Mouse (Mus musculus): ENCODE results near the gene Igbp1. TPM values are rescaled to one million over a fixed set of nuclear protein-coding genes. Genes with fewer than 3 reads are reported as not detected.
A peak's percentile ranks its signal among the peaks of the same experiment; 100 is the strongest.

Igbp1 gene
- 10 to 100 TPM; 38.0 to 41.0 TPM for total RNA-seq (2021)
- long read RNA-seq, experiment 1, transcript Igbp1-201 (6 exons, 1,518 nt): major isoform, 28 of 36 reads
- long read RNA-seq, experiment 1, partial matches to known transcripts: 7 of 36 reads
- long read RNA-seq, experiment 1, other reads (novel, unspliced or antisense): 1 of 36 reads
- long read RNA-seq, experiment 2, transcript Igbp1-201 (6 exons, 1,518 nt): major isoform, 16 of 23 reads
- long read RNA-seq, experiment 2, partial matches to known transcripts: 7 of 23 reads
- long read RNA-seq, experiment 2, other reads (novel, unspliced or antisense): 0 of 23 reads

DNA sequence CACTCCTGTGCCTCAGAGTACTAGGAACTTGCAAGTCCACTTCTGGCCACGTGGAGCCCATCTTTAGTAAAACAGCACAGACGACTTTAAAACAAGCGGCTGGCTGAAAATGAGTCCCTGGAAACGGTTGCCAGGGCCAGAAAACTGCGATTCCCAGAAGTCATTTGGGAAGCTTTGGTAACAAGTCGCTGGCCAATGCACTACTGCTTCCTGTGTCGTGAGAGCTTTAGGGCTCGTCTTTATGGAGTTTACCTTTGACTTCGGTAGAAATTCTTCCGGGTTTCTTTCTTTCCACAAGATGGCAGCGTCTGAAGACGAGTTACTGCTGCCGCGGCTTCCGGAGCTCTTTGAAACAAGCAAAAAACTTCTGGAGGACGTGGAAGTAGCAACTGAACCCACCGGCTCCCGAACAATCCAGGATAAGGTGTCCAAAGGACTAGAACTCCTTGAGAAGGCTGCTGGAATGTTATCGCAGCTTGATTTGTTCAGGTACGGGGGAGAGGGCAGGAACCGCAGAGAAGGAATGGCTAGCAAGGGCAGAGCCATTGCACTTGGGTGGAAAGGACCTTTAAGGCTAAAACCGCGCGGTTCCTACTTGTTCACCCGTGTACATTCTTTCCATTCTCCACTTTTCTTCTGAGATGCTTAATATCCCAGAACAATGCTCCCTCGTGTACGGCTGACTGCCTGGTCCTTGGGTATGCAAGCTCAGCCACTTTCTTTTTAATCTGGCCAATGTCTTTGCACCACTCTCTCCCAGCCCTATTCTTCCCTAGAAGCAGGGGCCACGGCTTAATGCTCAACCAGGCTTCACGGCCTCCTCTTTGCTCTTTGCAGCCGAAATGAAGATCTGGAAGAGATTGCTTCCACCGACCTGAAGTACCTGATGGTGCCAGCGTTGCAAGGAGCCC is at the start of gene Igbp1:
Igbp1 (plus strand) TSS at position 224 of the 911 bp plus-strand sequence.
- DNase-seq: peak; percentile 66 to 78
- intact Hi-C loops (cut with DNase I): loop anchor here (10.0 kb wide), 1 partner anchor 130 kb away; the partner anchor contains the start of genes Kif4 and Pdzd11

DNA sequence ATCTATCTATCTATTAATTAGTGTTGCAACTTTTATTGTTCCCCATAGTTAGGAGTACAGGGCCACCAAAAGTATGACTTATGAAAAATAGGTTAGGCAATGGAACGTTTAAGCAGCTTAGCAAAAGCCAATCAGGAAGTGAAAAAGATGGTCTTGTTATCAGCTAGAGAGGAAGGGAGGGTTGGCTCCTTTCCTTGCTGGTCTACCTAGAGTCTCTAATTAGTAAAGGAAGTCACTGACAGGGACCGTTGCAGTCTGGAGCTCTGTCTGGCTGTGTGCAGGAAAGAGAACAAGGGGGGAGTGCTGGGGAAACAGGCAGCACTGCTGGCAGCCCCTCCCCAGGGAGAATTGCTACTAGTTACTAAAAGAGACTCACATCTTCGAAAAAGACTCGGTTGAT is 26.0 kb upstream of the Igbp1 start:
- intact Hi-C loops (cut with DNase I): no loop called here
- DNase-seq: no peak

DNA sequence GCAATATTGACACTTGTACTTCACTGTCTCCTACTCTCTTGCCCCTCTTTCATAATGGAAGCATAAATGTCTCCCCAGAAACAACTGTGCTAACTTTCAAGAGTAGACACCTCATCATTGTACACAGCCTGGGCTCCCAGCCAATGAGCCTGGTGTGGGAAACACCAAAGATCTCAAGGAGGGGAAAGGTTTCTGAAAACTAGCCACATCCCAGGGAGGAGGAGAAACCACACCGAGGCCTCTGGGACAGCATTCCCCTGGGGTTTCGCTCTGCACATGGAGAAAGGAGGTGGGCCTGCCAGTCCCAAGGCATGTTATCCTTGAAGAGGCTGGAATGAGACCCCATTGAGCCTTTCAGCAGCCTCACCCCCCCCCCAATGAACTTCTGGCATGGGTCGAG is 24.0 kb upstream of the Igbp1 start:
- no peak for DNase-seq

DNA sequence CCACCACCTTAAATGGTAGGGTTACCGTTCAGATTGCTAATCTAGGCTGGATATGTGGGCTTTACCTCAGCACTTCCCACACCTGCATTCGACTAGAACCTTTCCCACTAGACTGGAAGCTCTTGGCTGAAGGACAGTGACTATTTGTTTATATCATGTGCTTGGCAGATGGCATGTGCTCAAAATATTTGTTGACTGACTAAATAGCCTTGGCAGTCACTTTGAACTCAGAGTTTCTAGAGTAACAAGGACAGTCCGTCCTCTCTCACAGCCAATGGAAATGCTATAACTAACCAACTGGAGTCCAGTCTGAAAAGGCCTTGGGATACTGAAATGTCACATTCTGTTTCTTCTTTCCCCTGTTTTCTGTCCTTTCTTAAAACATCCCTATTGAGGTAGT is 22.6 kb upstream of the Igbp1 start:
- DNase-seq: peak in 1 of 2 experiments; percentile 5
- intact Hi-C loops (cut with DNase I): no loop called here

More for the DNA sequence above, 24.0 kb upstream of the Igbp1 start:
- intact Hi-C loops (cut with DNase I): no loop called here

DNA sequence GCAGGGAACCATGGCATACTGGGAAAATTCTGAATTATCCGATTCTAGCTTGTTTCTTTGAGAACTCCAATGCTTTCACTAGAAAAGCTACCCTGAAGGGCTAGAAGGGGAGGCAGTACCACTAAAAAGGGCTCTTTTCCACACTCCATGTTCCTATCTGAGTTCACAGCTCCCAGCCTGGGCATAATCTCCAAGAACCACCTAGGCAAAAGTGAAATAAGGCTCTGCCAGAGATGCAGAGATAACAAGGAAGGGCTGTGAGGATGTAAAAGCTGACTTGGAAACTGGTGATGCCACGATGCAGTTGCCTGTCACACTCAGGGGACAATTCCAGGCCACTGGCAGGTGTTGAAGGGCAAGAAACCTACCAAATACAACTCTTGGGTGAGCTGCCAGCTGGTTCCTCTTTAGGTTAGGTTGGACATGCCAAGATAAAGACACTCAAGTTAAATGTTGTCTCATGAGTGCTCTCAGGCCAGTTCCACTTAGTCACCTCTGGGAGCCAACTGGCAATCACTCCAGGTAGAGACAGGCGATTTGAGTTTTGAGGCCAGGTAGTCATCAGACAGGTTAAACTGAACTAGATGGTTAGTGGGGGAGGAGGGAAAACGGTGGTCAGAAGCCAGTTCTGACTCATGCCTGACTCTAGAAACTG is 18.4 kb upstream of the Igbp1 start:
- intact Hi-C loops (cut with DNase I): no loop called here
- no peak for DNase-seq

DNA sequence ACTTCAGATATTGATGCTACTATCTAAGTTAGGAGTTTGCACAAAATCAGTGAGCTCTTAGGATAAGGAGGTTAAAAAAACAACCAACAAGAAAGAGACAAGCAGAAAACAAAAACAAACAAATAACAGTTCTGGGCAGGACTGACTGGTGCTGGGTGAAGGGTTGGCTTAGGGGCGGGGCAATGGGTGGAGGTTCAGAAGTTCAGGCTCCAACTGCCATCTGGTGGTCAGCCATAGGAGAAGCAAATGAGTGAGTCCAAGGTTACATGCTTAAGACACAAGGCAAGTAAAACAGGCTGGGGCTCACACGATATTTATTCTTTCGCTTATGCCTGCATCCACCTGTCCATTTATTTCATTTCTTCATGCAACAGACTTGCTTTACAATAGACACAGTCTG is 13.8 kb upstream of the Igbp1 start:
- DNase-seq: peak; percentile 66 to 71
- intact Hi-C loops (cut with DNase I): loop anchor here (2.0 to 10.0 kb wide), 5 partner anchors 86 to 1353 kb away; no protein-coding TSS in a partner anchor

DNA sequence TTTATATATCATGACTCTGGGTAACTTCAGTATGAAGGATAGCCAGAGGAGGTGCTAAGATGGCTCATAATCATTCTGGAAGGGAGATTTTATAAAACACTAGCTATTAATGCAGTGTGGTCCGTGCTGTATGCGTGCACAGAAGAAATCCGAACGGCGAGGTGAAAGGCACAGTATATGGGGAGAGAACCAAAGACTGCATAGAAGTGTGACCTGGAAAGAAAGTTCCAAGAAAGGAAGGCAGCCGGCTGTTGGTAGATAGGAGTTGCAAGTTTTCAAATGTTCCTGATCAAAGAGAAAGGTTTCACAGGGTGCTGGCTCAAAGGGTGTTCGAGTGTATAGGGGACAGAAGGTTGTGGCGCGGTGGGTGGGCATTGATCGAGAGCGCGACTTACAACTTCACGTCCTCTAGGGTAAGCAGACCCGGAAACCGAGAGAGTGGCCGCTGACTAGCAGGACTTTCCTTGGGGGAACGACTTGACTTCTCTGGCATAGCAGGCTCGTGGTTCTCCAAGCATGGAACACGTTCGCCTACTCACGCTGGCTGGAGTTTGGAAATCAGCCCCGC is 507 bp upstream of the Igbp1 start:
- no peak for DNase-seq
- intact Hi-C loops (cut with DNase I): loop anchor here (10.0 kb wide), 1 partner anchor 131 kb away; the partner anchor contains the start of genes Kif4 and Pdzd11

DNA sequence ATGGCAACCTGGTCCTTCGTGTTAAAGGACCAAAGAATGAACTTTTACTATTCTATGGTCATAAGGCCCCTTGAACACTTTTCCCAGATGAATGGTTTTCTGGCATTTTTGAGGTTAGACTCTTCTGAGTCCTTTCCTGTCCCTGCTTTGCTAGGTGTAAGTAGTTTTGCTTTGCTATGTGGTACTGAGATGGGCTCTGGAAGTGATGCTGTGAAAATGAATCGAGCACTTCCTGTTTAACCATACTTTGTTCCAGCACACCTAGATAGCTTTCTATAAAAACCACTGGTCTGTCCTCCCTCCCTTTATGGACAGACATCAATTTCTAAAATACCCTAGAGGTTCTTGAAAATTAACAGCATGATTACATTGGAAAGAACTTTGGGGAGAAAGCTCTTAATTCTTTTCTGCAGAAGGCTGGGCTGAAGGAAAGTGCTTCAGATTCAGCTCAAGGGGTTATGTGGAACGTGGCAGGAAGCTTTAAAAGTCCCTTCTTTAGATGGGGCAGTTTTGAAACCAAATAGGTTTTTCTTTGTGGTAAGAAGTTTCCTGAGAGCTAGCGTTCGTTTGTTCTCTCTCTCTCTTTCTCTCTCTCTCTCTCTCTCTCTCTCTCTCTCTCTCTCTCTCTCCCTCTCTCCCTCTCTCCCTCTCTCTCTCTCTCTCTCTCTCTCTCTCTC is 10.2 kb downstream of the Igbp1 start:
- intact Hi-C loops (cut with DNase I): no loop called here
- no peak for DNase-seq

DNA sequence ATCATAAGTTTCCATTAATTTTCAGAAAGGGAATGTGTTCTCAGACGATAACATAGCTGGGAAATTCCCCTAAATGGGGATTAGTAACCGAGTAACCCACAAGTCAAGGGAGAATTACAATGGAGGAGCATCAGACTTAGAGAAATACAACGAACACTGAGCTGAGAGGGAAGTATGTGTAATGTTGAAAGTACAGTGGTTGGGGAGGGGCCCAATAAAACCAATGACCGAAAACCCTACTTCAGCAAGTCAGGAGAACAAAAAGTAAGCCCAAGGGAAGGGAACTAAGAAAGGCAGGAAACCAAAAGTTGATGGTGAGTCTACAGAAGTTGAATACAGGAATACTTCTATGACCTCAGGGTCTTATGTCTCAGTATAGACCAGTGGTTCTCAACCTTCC is 14.1 kb downstream of the Igbp1 start:
- intact Hi-C loops (cut with DNase I): no loop called here
- no peak for DNase-seq

DNA sequence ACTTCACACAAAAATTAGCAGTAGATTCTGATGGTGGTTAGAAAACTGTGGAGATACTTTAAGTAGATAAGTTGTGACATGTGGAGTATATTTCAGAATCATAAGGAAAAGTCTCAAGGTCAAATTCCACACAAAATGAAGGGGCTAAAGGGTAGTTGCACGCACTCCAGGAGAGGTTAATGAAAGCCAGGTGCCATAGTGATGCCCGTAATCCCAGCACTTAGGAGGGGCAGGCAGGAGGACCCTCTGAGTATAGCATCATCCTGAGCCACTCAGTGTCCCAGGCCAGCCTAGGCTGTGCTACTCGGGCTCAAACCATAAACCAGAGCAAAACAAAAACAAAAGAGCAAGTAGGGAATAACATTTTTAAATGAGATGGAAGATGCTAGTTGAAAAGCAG is 15.8 kb downstream of the Igbp1 start:
- intact Hi-C loops (cut with DNase I): no loop called here

DNA sequence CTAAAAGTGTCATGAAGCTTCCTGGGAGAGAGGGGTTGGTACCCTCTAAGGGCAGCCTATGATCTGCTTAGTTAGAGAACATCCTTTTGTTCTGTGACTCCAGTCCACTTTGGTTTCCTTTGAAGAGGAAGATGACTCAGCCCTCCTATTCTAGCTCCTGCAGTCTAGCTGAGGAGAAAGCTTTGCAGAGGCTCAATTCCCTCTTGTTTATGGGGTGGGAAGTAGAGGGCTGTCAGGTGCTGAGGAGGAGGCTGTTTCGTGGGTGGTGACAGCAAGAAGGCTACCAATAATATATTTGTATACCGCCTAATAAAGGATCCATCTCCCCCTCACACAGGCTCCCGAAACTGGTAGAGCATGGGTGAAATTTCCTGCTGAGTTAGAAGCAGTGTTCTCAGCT is 22.6 kb downstream of the Igbp1 start:
- intact Hi-C loops (cut with DNase I): no loop called here
- no peak for DNase-seq

More for the DNA sequence above, 15.8 kb downstream of the Igbp1 start:
- DNase-seq: no peak

DNA sequence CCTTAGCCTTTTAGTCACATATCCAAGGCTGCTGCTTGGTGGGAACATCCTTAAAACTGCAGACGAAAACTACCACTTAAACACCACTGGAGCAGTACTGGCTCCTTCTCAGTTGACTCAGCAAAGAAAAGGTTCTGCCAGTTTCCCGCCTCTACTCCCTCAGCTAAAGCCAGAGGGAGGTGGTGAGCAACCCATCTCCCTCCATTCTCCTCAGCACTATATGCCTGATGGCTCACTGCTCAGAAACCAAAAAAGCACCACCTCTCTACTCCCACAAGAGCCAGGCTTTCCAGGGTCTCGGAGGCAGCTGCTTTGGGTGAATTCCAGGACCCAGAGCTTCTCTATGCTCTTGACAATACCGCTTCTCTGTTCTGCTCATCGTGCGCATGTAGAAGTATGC is 23.5 kb downstream of the Igbp1 start:
- intact Hi-C loops (cut with DNase I): no loop called here

DNA sequence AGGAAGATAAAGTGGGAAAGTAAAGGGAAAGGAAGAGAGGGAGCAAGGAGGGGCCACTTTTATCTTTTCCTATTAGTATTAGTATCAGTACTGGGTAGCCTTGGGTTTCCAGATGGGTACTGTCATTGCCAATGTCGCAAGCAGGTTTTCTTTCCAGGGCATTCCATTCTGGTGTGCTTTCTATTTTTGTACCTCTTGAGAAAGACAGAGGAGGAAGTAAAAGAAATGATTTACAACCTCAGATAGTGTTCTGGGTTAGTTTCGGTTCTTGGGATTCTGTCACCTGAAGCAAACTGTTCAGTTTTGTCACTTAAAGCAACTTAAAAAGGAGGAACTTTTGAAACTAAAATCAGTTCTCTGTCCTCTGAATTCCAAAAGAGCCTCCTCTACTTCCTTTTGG is 24.4 kb downstream of the Igbp1 start:
- intact Hi-C loops (cut with DNase I): no loop called here
- no peak for DNase-seq

More for the DNA sequence above, 23.5 kb downstream of the Igbp1 start:
- DNase-seq: no peak

DNA sequence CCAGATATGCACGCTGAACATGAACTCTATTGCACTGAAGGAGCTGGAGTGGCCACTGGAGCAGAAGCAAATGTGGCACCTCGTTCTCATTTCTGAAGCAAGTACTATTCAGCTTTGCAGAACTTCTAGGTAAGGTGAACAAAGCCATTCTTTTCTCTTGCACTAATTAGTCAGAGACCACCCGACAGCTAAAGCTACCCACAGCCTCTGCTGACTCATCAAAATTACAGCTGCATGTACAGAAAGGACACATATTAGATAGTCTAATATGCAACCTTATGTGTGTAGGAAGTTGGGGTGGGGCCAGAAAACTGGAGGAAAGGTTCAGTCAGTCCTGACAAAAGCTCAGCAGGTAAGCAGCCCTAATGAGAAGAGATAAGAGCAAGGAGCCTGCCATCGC is 30.4 kb downstream of the Igbp1 start, which contains the start of gene Dgat2l6:
Dgat2l6 (plus strand) TSS at position 368 of the 400 bp plus-strand sequence.
- intact Hi-C loops (cut with DNase I): no loop called here
- no peak for DNase-seq

DNA sequence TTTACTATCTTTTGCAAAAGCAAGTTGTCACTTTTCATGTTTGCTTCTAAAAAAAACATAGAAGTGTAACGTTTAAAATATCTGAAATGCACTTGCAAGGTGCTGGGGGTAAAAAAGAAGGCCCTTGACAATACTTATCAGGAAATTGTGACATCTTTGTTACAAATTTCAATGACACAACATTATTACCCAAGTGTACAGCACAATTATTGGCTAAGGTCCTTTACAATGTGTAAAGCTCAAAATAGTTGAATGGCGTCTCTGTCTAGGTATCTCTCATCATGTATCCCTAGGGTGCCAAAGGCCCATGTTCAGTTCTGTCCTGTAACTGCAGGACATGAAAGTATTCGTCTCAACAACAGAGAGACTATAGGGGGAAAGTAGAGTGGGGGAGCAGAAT is 61.9 kb downstream of the Igbp1 start:
- intact Hi-C loops (cut with DNase I): no loop called here
- DNase-seq: no peak

DNA sequence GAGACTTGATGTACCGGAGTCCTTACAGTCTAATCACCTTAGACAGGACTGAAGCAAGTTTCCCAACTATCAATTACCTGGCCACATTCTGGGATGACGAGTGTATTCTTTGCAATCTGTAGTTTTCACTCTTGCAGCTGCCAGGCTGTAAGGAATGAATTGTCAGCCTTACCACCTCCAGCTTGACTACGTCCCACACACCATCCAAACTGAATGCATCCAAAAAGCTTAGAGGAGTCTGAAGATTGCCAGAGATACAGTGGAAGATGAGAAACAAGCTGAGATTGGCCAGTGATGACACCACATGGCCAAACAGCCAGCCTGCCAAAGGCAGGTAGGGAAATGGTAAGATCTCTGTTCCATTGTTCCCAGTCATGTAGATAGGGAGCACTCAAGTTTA is 71.6 kb downstream of the Igbp1 start:
- intact Hi-C loops (cut with DNase I): no loop called here
- no peak for DNase-seq
